Mouse (Mus musculus) brain, embryonic 14.5 days (tissue): ENCODE data around the gene Stap1.

Experiments
- CTCF ChIP-seq: fragments of 200-500 bp; IDR thresholded peaks from 2 replicates; pipeline ENCODE4 v1.5.1; 2012; ENCODE audit warnings: inconsistent platforms, mild to moderate bottlenecking, moderate library complexity, borderline replicate concordance; ENCODE audit not compliant: insufficient read depth, insufficient read length; ENCODE audit errors: extremely low read depth
- POLR2A ChIP-seq: fragments of 200-500 bp; IDR thresholded peaks from 2 replicates; pipeline ENCODE4 v1.6.1; 2012; ENCODE audit warnings: mild to moderate bottlenecking, inconsistent platforms, borderline replicate concordance; ENCODE audit not compliant: poor library complexity, insufficient read depth, insufficient read length, severe bottlenecking; ENCODE audit errors: extremely low read depth

DNA sequence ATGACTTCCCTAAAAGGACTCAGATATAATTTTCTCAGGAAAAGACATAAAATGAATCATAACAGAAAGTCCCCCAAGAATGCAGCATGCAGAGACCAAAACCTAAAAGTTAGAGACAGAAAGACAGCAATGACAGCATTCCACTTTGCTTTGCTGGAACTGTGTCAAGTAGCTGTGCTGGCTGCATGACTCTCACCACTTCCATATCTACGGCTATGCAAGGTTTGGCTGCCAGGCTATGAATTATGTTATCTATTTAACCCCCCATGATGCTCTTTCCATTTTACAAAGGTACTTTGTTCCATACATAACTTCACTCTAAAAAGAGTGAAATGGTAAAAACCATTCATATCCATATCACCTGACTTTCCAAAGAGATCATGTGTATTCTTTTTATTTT is 42.5 kb downstream of the Stap1 start:
- TF ChIP-seq CTCF (no peak), POLR2A (no peak)
